Mouse (Mus musculus) megakaryocyte, embryonic 14.5 days (primary cell): Measurements from ENCODE around the gene Nr3c2.

Source experiments
- FLI1 ChIP-seq: IDR thresholded peaks from 2 replicates; pipeline ENCODE4 v1.6.1; 2012; ENCODE audit warnings: low read length, inconsistent platforms, mixed read lengths
- GATA1 ChIP-seq: IDR thresholded peaks from 3 replicates; pipeline ENCODE4 v1.6.1; 2012; ENCODE audit warnings: mixed read lengths, low read length, inconsistent platforms, borderline replicate concordance

DNA sequence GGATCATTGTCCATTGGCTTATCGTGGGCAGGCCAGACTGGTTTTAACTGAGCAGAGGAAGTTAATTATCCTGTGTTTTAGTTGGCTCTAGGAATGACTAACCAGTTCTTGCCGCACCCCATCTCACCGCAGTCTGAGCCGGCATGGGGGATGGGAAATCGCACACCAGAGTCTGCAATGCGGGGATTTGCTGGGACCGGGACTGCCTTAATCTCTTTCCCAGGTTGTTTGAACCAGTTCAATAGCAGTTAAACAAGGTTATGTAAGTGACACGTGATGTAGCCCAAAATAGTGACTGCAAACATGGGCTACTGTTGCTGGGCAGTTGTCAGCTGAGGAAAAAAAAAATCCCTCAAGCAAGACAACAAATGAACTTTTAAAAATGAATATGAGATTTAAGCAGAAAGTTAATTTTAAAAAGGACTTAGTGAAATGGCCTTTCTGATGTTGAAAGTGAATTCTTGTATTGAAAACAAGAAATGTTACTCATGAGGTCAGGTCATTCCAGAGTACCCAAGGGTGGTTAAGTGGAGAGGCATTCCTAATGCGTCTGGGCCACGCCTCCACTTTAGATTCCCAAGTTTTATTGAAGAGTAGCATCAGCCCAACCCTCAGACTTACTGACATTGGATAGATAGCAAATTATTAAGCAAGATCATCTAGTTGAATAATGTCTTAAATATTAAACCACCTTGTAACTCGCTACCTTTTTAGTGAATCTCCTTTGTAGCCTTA, 233.8 kb downstream of the Nr3c2 start:
- no peak for TF ChIP-seq GATA1
- no peak for TF ChIP-seq FLI1
